19 mouse cellular contexts compared by ENCODE assay signal in the genomic region with DNA sequence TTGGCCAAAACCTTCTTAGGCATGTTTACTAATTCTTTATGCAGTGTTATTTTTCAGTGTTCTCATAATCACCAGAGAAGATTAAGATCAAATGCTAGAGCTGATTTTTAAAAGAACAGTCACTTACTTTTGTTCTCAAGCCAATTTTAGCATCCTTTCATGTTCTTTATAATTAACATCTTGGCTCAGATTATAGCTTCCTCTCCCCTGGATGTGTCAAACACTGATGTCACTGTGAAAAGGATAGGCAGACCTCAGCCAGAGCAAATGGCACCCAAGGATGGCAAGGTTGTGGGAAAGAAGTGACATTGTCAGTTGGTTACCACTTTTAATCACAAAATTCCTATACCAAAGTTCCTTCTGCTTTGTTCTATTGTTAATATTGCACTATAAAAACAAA.
DNase-seq lines count a peak whose midpoint lies in the region; ATAC-seq and TF ChIP-seq lines count a peak whose summit lies in the region.
"Had no signal": no experiment of that assay in that cellular context is flagged by ENCODE, and none has a peak within 500 bp of the region (broad histone marks: within the 10 kb centered on the region; RNA-seq: fewer than 3 reads in every experiment).

No protein-coding gene starts in this region.

- no peak overlapping the region for H3K27ac ChIP-seq in forebrain, embryonic 13.5 days
- H3K27ac ChIP-seq in forebrain, embryonic 10.5 days, result no peak overlapping the region
- no peak overlapping the region for H3K27ac ChIP-seq in left cerebral cortex, adult 2 months
- no peak overlapping the region for H3K27ac ChIP-seq in forebrain, embryonic 14.5 days (ENCODE audit: low read depth, low read length)
- H3K27ac ChIP-seq: embryonic facial prominence, embryonic 13.5 days; heart, embryonic 15.5 days; hindbrain, embryonic 15.5 days had no signal

- ATAC-seq in forebrain, embryonic 13.5 days, result peak; percentile 75; the same call in 1 of the 2 replicates
- ATAC-seq in forebrain, embryonic 14.5 days, result peak; percentile 67; the same call in 1 of the 2 replicates
- ATAC-seq: activated CD4-positive, CD25-positive, alpha-beta regulatory T cell, adult 4 months; Patski had no signal

- H3K27me3 ChIP-seq in forebrain, embryonic 13.5 days, result no peaks in the 10 kb centered on the region
- H3K27me3 ChIP-seq in forebrain, embryonic 10.5 days (ENCODE audit: poor library complexity, severe bottlenecking), result no peaks in the 10 kb centered on the region
- H3K27me3 ChIP-seq in forebrain, embryonic 14.5 days (replicated peaks; ENCODE audit: control insufficient read depth, insufficient read depth, low read length), result no peaks in the 10 kb centered on the region
- H3K27me3 ChIP-seq: CH12.LX; embryonic facial prominence, embryonic 13.5 days; heart, embryonic 15.5 days; hindbrain, embryonic 15.5 days; Patski had no signal

- no peak overlapping the region for H3K9ac ChIP-seq in forebrain, embryonic 13.5 days
- H3K9ac ChIP-seq in forebrain, embryonic 14.5 days (ENCODE audit: low read length), result no peak overlapping the region
- H3K9ac ChIP-seq: embryonic facial prominence, embryonic 13.5 days; heart, embryonic 15.5 days; hindbrain, embryonic 15.5 days had no signal

- no peak overlapping the region for H3K4me3 ChIP-seq in forebrain, embryonic 13.5 days
- no peak overlapping the region for H3K4me3 ChIP-seq in forebrain, embryonic 10.5 days
- H3K4me3 ChIP-seq in left cerebral cortex, adult 2 months, result no peak overlapping the region
- no peak overlapping the region for H3K4me3 ChIP-seq in forebrain, embryonic 14.5 days (ENCODE audit: low read depth, low read length)
- H3K4me3 ChIP-seq: embryonic facial prominence, embryonic 13.5 days; heart, embryonic 15.5 days; hindbrain, embryonic 15.5 days had no signal

- no peak overlapping the region for H3K4me2 ChIP-seq in forebrain, embryonic 13.5 days
- H3K4me2 ChIP-seq in forebrain, embryonic 14.5 days (ENCODE audit: low read length), result no peak overlapping the region
- H3K4me2 ChIP-seq: embryonic facial prominence, embryonic 13.5 days; heart, embryonic 11.5 days; heart, embryonic 15.5 days; hindbrain, embryonic 15.5 days had no signal

- DNase-seq in forebrain, embryonic 10.5 days (ENCODE audit: extremely low spot score, low spot score), result no peak
- peak; percentile 3 for DNase-seq in left cerebral cortex, postnatal 4 days
- no peak for DNase-seq in left cerebral cortex, adult 2 months (ENCODE audit: extremely low spot score in 1 of 2, low spot score in 2 of 2)
- DNase-seq in forebrain, embryonic 14.5 days (ENCODE audit: low spot score), result peak; percentile 74
- no peak for DNase-seq in yolk sac, embryonic 10.5 days (ENCODE audit: low spot score)
- no peak for DNase-seq in right cerebral cortex, postnatal 25 days
- DNase-seq: adrenal gland, postnatal 14 days; gastrocnemius, postnatal 10 days; heart, adult 18-20 months; heart, postnatal 14 days; kidney, adult 11 months had no signal

- H3K9me3 ChIP-seq in forebrain, embryonic 13.5 days (replicated peaks), result no peaks in the 10 kb centered on the region
- no peaks in the 10 kb centered on the region for H3K9me3 ChIP-seq in forebrain, embryonic 10.5 days
- no peaks in the 10 kb centered on the region for H3K9me3 ChIP-seq in forebrain, embryonic 14.5 days (replicated peaks; ENCODE audit: control insufficient read depth, low read length)
- H3K9me3 ChIP-seq: embryonic facial prominence, embryonic 13.5 days; heart, embryonic 15.5 days; hindbrain, embryonic 15.5 days had no signal

- peaks cover 10% of the 10 kb centered on the region for H3K4me1 ChIP-seq in forebrain, embryonic 13.5 days
- H3K4me1 ChIP-seq in forebrain, embryonic 10.5 days, result no peaks in the 10 kb centered on the region
- H3K4me1 ChIP-seq in forebrain, embryonic 14.5 days (ENCODE audit: control insufficient read depth, insufficient read depth, low read length), result peaks cover 5% of the 10 kb centered on the region; the same call in 1 of the 2 replicates
- H3K4me1 ChIP-seq: embryonic facial prominence, embryonic 13.5 days; heart, embryonic 15.5 days; hindbrain, embryonic 15.5 days had no signal

- TF ChIP-seq CTCF in left cerebral cortex, adult 2 months (IDR thresholded peaks at IDR 0.05), result no peak

- intact Hi-C loops in left cerebral cortex, postnatal 4 days (cut with DNase I), result no loop called here
- intact Hi-C loops in left cerebral cortex, adult 2 months (cut with DNase I), result no loop called here

- no peaks in the 10 kb centered on the region for H3K36me3 ChIP-seq in forebrain, embryonic 13.5 days (ENCODE audit: poor library complexity, severe bottlenecking)
- H3K36me3 ChIP-seq in forebrain, embryonic 10.5 days (replicated peaks), result no peaks in the 10 kb centered on the region
- H3K36me3 ChIP-seq in forebrain, embryonic 14.5 days (ENCODE audit: control insufficient read depth, insufficient read depth, low read length), result no peaks in the 10 kb centered on the region
- H3K36me3 ChIP-seq: embryonic facial prominence, embryonic 13.5 days; heart, embryonic 15.5 days; hindbrain, embryonic 15.5 days had no signal

Comparison
In these comparisons a context has a peak if more than half of its experiments do, and no peak if none do; other contexts are left out.
1. DNase-seq: peak in left cerebral cortex, postnatal 4 days (single experiment) and forebrain, embryonic 14.5 days (single experiment); none in forebrain, embryonic 10.5 days (single experiment), left cerebral cortex, adult 2 months (0 of 2), yolk sac, embryonic 10.5 days (single experiment) and right cerebral cortex, postnatal 25 days (single experiment).